Mouse (Mus musculus) heart, adult 2 months (tissue): ENCODE measurements around the gene Arid4a. TPM values are rescaled to one million over a fixed set of nuclear protein-coding genes. Genes with fewer than 3 reads are reported as not detected.
A peak's percentile ranks its signal among the peaks of the same experiment; 100 is the strongest.

ENCODE experiments used
- DNase-seq, 2 experiments: peaks; one replicate each; pipeline ENCODE4 v3.0.0; 2021
- H3K27ac ChIP-seq: fragments of 200-600 bp; 2 replicates; pipeline ENCODE4 v1.8.1; 2022
- H3K27me3 ChIP-seq: fragments of 200-500 bp; 2 replicates; pipeline ENCODE4 v1.6.1; 2012; ENCODE audit warnings: mild to moderate bottlenecking, low read length, inconsistent platforms, mixed read lengths; ENCODE audit not compliant: control insufficient read depth, insufficient read depth
- H3K36me3 ChIP-seq: fragments of 200-500 bp; 2 replicates; pipeline ENCODE4 v1.6.1; 2012; ENCODE audit warnings: low read length, inconsistent platforms; ENCODE audit not compliant: control insufficient read depth, insufficient read depth
- H3K4me1 ChIP-seq: fragments of 200-500 bp; 2 replicates; pipeline ENCODE4 v1.6.1; 2011; ENCODE audit warnings: low read length; ENCODE audit not compliant: control insufficient read depth, insufficient read depth
- H3K4me3 ChIP-seq: fragments of 200-600 bp; 2 replicates; pipeline ENCODE4 v1.8.1; 2022
- H3K79me2 ChIP-seq: fragments of 200-500 bp; replicated peaks from 2 replicates; pipeline ENCODE4 v1.6.1; 2012; ENCODE audit warnings: mild to moderate bottlenecking, inconsistent platforms, low read length, moderate library complexity, mixed read lengths; ENCODE audit not compliant: control insufficient read depth, insufficient read depth
- H3K9ac ChIP-seq: fragments of 200-500 bp; 2 replicates; pipeline ENCODE4 v1.6.1; 2012; ENCODE audit warnings: low read depth, mild to moderate bottlenecking, control low read depth, inconsistent platforms, low read length, mixed read lengths
- CTCF ChIP-seq: fragments of 200-600 bp; IDR thresholded peaks from 2 replicates; pipeline ENCODE4 v1.8.1; 2022; ENCODE audit warnings: antibody characterized with exemption, mild to moderate bottlenecking, moderate library complexity
- EP300 ChIP-seq: fragments of 200-500 bp; IDR thresholded peaks from 2 replicates; pipeline ENCODE4 v1.6.1; 2011; ENCODE audit warnings: low read depth, low read length, control low read depth; ENCODE audit not compliant: insufficient read depth
- POLR2A ChIP-seq: fragments of 200-500 bp; IDR thresholded peaks from 2 replicates; pipeline ENCODE4 v1.6.1; 2011; ENCODE audit warnings: mild to moderate bottlenecking, low read depth, low read length, control low read depth; ENCODE audit not compliant: insufficient read depth
- WGBS: fragments of 180-500 bp; shearing (Covaris S2); methylation state at CpG from one replicate; pipeline ENCODE4 v1.1.7; 2018; 5-methylcytosine and 5-hydroxymethylcytosine counted together
- intact Hi-C: fragments of 180-260 bp; cut with DNase I; formaldehyde crosslinking; loops from one replicate; pipeline ENCODE4 v1.15.1; 2025
- polyA plus RNA-seq: library from polyadenylated mRNA; depleted of rRNA; stranded (reverse); fragments of >200 nt; gene quantifications from 2 replicates; pipeline ENCODE4 v1.2.3, GENCODE M21; 2012
- total RNA-seq, 2 experiments: library from RNA; stranded (reverse); gene quantifications; 2 replicates each; pipeline ENCODE4 v1.2.3; 2021

Arid4a gene
- total and polyA plus RNA-seq, 3 experiments, result 2.5 to 15.3 (median 14.1) TPM

DNA sequence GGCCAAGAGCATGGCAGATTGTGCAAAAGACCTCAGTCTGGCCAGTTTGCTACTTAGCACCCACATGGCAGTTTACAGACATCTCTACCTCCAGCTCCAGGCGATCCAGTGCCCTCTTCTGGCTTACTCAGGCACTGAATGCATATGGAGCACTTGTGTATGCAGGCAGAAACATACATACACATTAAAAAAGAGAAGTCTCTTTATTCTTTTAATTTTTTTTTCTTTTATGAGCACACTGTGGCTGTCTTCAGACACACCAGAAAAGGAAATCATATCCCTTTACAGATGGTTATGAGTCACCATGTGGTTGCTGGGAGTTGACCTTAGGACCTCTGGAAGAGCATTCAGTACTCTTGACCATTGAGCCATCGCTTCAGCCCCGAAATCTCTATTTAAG, 35.3 kb downstream of the Arid4a start:
- peaks cover 15% of the 10 kb centered on the region for H3K36me3 ChIP-seq
- intact Hi-C loops, result loop anchor here (2.0 kb wide), 1 partner anchor 80 kb away; no protein-coding TSS in a partner anchor
- no peak overlapping the region for H3K9ac ChIP-seq
- H3K27ac ChIP-seq, result no peak overlapping the region
- no peaks in the 10 kb centered on the region; the same call in 1 of the 2 replicates for H3K79me2 ChIP-seq
- no peaks in the 10 kb centered on the region for H3K27me3 ChIP-seq
- peaks cover 16% of the 10 kb centered on the region for H3K4me1 ChIP-seq
- H3K4me3 ChIP-seq, result no peak overlapping the region
- WGBS, result 64% methylated on average over 3 of the region's 3 CpGs
- peak; percentile 46 to 58 for DNase-seq
- no peak for TF ChIP-seq EP300
- peak; percentile 82 for TF ChIP-seq CTCF

DNA sequence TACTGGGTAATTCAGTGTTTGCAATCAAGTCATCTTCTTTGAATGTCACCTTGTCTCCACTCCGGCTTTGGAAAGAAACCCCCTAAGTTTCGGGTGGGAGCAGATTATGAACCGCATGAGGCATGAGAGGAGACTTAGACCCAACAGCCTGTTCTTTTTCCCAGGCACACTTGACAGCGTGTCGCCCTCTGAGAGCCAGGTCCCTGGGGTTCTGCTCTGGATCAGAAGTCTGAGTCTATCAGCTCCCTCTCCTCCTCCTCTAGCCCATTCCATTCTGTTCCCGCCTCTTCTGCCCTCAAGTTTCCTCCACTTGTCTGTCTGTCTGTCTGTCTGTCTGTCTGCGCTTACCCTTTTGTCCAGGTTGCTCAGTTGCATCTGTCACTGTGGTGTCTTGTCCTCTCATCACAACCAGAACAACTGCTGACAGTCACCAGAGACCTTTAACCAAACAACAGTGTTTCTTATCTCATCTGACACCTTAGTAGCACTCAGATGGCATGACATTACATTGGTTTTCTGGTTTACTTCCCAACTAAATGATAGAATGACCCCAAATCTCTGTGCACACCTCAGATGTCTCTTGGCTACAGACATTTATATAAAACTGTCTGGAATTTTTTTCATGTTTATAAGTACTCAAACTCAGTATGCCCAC, 36.7 kb downstream of the Arid4a start:
- Histone ChIP-seq H3K79me2 (no peaks in the 10 kb centered on the region; the same call in 1 of the 2 replicates), H3K9ac (no peak overlapping the region), H3K4me1 (peaks cover 16% of the 10 kb centered on the region), H3K27me3 (no peaks in the 10 kb centered on the region), H3K36me3 (peaks cover 12% of the 10 kb centered on the region), H3K27ac (no peak overlapping the region; the same call in 1 of the 2 replicates), H3K4me3 (no peak overlapping the region)
- WGBS, result 58% methylated on average over 7 of the region's 7 CpGs
- intact Hi-C loops, result no loop called here
- TF ChIP-seq CTCF (no peak), EP300 (no peak), POLR2A (no peak)
- DNase-seq, result peak in 1 of 2 experiments; percentile 10

DNA sequence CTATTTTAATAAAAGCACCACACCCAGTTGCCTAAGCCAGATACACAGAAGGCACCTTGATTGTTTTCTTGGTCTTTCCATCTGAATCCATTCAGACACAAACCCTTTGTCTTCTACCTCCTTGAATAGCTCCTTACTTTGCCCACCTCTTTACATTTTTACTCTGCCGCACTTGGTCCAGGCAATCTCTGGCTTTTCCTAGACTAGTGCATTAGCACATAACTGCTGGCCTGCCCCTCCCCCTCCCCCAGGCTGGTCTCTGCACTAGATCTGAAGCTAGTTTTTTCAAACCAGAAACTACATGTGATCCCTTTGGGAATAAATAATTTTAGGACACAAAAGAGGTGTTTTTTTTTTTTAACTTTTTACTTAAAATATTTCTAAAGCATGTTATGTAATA, 37.2 kb downstream of the Arid4a start:
- WGBS, result 67% methylated on average over 1 of the region's 1 CpGs
- Histone ChIP-seq H3K27me3 (no peaks in the 10 kb centered on the region), H3K36me3 (peaks cover 10% of the 10 kb centered on the region), H3K27ac (no peak overlapping the region), H3K4me1 (peaks cover 12% of the 10 kb centered on the region), H3K79me2 (no peaks in the 10 kb centered on the region; the same call in 1 of the 2 replicates), H3K9ac (no peak overlapping the region), H3K4me3 (no peak overlapping the region)
- no peak for DNase-seq
- TF ChIP-seq EP300, result no peak
- TF ChIP-seq CTCF, result no peak
- TF ChIP-seq POLR2A, result no peak
- intact Hi-C loops, result no loop called here

DNA sequence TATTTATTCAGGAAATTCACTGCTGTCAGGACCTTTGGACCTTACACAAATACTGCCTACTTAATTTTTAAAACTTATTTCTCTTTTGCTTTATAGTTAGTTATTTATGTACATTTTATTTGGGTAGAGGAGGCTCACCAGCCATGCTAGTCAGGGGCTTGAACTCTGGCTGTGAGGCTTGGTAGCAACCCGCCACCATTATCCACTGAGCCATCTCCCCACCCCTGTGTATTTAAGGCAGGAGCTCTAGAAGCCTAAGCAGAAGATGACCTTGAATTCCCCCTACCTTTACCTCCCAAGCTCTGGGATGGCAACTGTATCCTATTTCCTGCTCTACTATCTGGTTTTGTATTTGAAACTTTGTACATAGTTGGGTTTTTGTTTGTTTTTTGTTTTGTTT, 37.7 kb downstream of the Arid4a start:
- no peak overlapping the region for H3K9ac ChIP-seq
- WGBS, result 85% methylated on average over 1 of the region's 1 CpGs
- DNase-seq, result no peak
- H3K4me3 ChIP-seq, result no peak overlapping the region
- H3K4me1 ChIP-seq, result peaks cover 11% of the 10 kb centered on the region
- H3K27ac ChIP-seq, result no peak overlapping the region
- H3K79me2 ChIP-seq, result no peaks in the 10 kb centered on the region; the same call in 1 of the 2 replicates
- H3K36me3 ChIP-seq, result peaks cover 10% of the 10 kb centered on the region
- TF ChIP-seq EP300 (no peak), CTCF (no peak), POLR2A (no peak)
- intact Hi-C loops, result no loop called here
- no peaks in the 10 kb centered on the region for H3K27me3 ChIP-seq

DNA sequence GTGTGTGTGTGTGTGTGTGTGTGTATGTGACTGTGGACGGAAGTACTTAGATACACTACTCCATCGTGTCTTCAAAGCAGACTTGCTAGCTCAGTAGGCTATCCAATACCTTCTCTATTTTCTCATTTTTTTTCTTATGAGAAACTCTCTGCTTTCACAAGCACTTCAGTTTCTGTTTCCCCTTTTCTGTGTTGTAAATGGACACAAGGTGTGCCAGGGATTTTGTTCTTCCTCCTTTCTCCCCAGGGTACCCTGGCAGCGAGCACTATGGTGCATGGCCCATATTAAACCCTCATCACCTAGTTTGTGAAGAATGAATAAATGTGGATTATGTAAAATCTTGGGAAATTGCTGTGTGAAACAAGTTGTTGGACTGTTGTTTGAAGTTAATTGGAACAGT, 39.7 kb downstream of the Arid4a start:
- intact Hi-C loops, result no loop called here
- H3K27ac ChIP-seq, result no peak overlapping the region
- H3K36me3 ChIP-seq, result peaks cover 10% of the 10 kb centered on the region
- no peak overlapping the region for H3K4me3 ChIP-seq
- H3K79me2 ChIP-seq, result no peaks in the 10 kb centered on the region; the same call in 1 of the 2 replicates
- H3K9ac ChIP-seq, result no peak overlapping the region
- peaks cover 7% of the 10 kb centered on the region for H3K4me1 ChIP-seq
- TF ChIP-seq CTCF (no peak), POLR2A (no peak), EP300 (no peak)
- 69% methylated on average over 3 of the region's 3 CpGs for WGBS
- no peak for DNase-seq
- no peaks in the 10 kb centered on the region for H3K27me3 ChIP-seq

DNA sequence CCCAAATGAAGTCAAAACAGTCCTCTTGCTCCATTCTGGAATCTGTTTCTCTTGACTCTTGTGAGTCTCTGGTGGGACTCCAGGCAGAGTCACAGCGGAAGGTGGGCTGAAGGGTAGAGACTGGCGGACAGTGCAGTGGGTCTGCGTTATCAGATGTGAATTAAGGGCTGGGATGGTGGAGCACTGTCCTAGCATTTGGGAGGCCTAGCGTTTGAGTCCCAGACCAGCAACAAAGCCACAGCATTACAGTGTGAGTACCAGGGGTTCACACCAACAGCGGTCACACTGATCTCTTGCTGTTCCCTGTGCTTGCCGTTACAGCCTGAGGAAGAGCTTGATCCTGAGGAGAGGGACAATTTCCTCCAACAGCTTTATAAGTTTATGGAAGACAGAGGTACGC, 44.0 kb downstream of the Arid4a start:
- no peaks in the 10 kb centered on the region; the same call in 1 of the 2 replicates for H3K79me2 ChIP-seq
- intact Hi-C loops, result no loop called here
- TF ChIP-seq CTCF (no peak), EP300 (no peak), POLR2A (no peak)
- H3K36me3 ChIP-seq, result 0 out of 2 replicates have a peak, but pooled peaks cover 2% of the 10 kb centered on the region
- 96% methylated on average over 7 of the region's 7 CpGs for WGBS
- H3K4me3 ChIP-seq, result no peak overlapping the region
- no peaks in the 10 kb centered on the region for H3K27me3 ChIP-seq
- H3K27ac ChIP-seq, result no peak overlapping the region
- no peaks in the 10 kb centered on the region for H3K4me1 ChIP-seq
- no peak overlapping the region for H3K9ac ChIP-seq
- no peak for DNase-seq
